In genomic region chr12:34792113-34792452, GRCm38 (mm10) we compare ENCODE assay signal across 12 mouse cellular contexts.
DNase-seq lines count a peak whose midpoint lies in the region; ATAC-seq and TF ChIP-seq lines count a peak whose summit lies in the region.
"Had no signal": no experiment of that assay in that cellular context is flagged by ENCODE, and none has a peak within 500 bp of the region (broad histone marks: within the 10 kb centered on the region; RNA-seq: fewer than 3 reads in every experiment).

No protein-coding gene starts in this region.

- H3K27ac ChIP-seq in heart, embryonic 16.5 days (ENCODE audit: low read length) = peak overlapping the region; percentile 30
- no peak overlapping the region for H3K27ac ChIP-seq in heart, adult 2 months
- peak overlapping the region; percentile 71 for H3K27ac ChIP-seq in stomach, embryonic 14.5 days (ENCODE audit: low read length)
- H3K27ac ChIP-seq in stomach, postnatal 0 days (replicated peaks) = no peak overlapping the region
- H3K27ac ChIP-seq: liver, embryonic 13.5 days; midbrain, embryonic 13.5 days had no signal

- H3K36me3 ChIP-seq in heart, embryonic 16.5 days (ENCODE audit: control insufficient read depth, insufficient read depth) = no peaks in the 10 kb centered on the region
- H3K36me3 ChIP-seq in heart, adult 2 months (ENCODE audit: control insufficient read depth, insufficient read depth, low read length) = peaks cover 5% of the 10 kb centered on the region
- no peaks in the 10 kb centered on the region for H3K36me3 ChIP-seq in stomach, embryonic 14.5 days (ENCODE audit: control insufficient read depth, insufficient read depth, low read length)
- H3K36me3 ChIP-seq in stomach, postnatal 0 days (ENCODE audit: control insufficient read depth, insufficient read depth, low read length) = no peaks in the 10 kb centered on the region
- H3K36me3 ChIP-seq: liver, embryonic 13.5 days; midbrain, embryonic 13.5 days had no signal

- no peak for TF ChIP-seq CTCF in heart, adult 2 months (IDR thresholded peaks at IDR 0.05)
- TF ChIP-seq CTCF in stomach, postnatal 0 days (IDR thresholded peaks at IDR 0.05; ENCODE audit: low read depth) = no peak

- TF ChIP-seq POLR2A in heart, adult 2 months (IDR thresholded peaks at IDR 0.05; ENCODE audit: insufficient read depth, low read depth, low read length) = no peak

- no peaks in the 10 kb centered on the region for H3K9me3 ChIP-seq in heart, embryonic 16.5 days (replicated peaks; ENCODE audit: control insufficient read depth, low read length)
- H3K9me3 ChIP-seq in stomach, embryonic 14.5 days (ENCODE audit: control insufficient read depth, low read depth, low read length) = no peaks in the 10 kb centered on the region
- H3K9me3 ChIP-seq in stomach, postnatal 0 days (ENCODE audit: control insufficient read depth, low read length) = no peaks in the 10 kb centered on the region
- H3K9me3 ChIP-seq: liver, embryonic 13.5 days; midbrain, embryonic 13.5 days had no signal

- H3K4me1 ChIP-seq in heart, embryonic 16.5 days (ENCODE audit: control insufficient read depth, insufficient read depth, low read length) = peaks cover 13% of the 10 kb centered on the region
- no peaks in the 10 kb centered on the region; the same call in none of the 2 replicates for H3K4me1 ChIP-seq in heart, adult 2 months (ENCODE audit: control insufficient read depth, insufficient read depth, low read length)
- H3K4me1 ChIP-seq in stomach, embryonic 14.5 days (ENCODE audit: control insufficient read depth, insufficient read depth, low read length) = peaks cover 9% of the 10 kb centered on the region; the same call in 1 of the 2 replicates
- no peaks in the 10 kb centered on the region for H3K4me1 ChIP-seq in stomach, postnatal 0 days (replicated peaks; ENCODE audit: control insufficient read depth, insufficient read depth)

- H3K4me2 ChIP-seq in heart, embryonic 16.5 days (ENCODE audit: low read depth, low read length) = peak overlapping the region; percentile 45
- H3K4me2 ChIP-seq in stomach, embryonic 14.5 days (replicated peaks; ENCODE audit: low read depth, low read length) = no peak overlapping the region
- H3K4me2 ChIP-seq in stomach, postnatal 0 days (replicated peaks; ENCODE audit: low read depth) = no peak overlapping the region
- H3K4me2 ChIP-seq: liver, embryonic 13.5 days; midbrain, embryonic 13.5 days had no signal

- TF ChIP-seq EP300 in heart, adult 2 months (IDR thresholded peaks at IDR 0.05; ENCODE audit: insufficient read depth, low read depth, low read length) = no peak
- no peak for TF ChIP-seq EP300 in stomach, postnatal 0 days (optimal IDR thresholded peaks at IDR 0.05)

- no peaks in the 10 kb centered on the region for H3K27me3 ChIP-seq in heart, embryonic 16.5 days (ENCODE audit: control insufficient read depth, insufficient read depth, low read length)
- no peaks in the 10 kb centered on the region for H3K27me3 ChIP-seq in heart, adult 2 months (ENCODE audit: control insufficient read depth, insufficient read depth, low read length)
- H3K27me3 ChIP-seq in stomach, embryonic 14.5 days (ENCODE audit: control insufficient read depth, insufficient read depth, low read length) = no peaks in the 10 kb centered on the region
- no peaks in the 10 kb centered on the region for H3K27me3 ChIP-seq in stomach, postnatal 0 days (ENCODE audit: control insufficient read depth, insufficient read depth, low read length)
- H3K27me3 ChIP-seq: CH12.LX; liver, embryonic 13.5 days; midbrain, embryonic 13.5 days had no signal

- no peaks in the 10 kb centered on the region for H3K79me2 ChIP-seq in heart, adult 2 months (replicated peaks; ENCODE audit: control insufficient read depth, insufficient read depth, low read length)

- ATAC-seq in heart, embryonic 16.5 days (replicated peaks; ENCODE audit: extremely low read depth, insufficient read depth, low FRiP score) = no peak
- ATAC-seq in stomach, embryonic 14.5 days (ENCODE audit: insufficient number of reproducible peaks, insufficient read depth, low FRiP score, low read depth) = no peak
- ATAC-seq in stomach, postnatal 0 days (ENCODE audit: low FRiP score, low TSS enrichment) = no peak
- no peak for ATAC-seq in megakaryocyte, adult 5-6 weeks (ENCODE audit: poor library complexity, severe bottlenecking)
- ATAC-seq: midbrain, embryonic 13.5 days had no signal

- DNase-seq in heart, adult 2 months = no peak
- DNase-seq in stomach, postnatal 0 days (ENCODE audit: low spot score) = no peak
- DNase-seq in hindlimb bud, embryonic 11.5 days (ENCODE audit: extremely low spot score, low read depth, low spot score) = peak; percentile 66
- DNase-seq in urinary bladder, postnatal 10 days (ENCODE audit: low spot score) = no peak
- DNase-seq in kidney, postnatal 25 days = no peak
- DNase-seq: liver, embryonic 13.5 days; thymus, adult 18-20 months had no signal

- intact Hi-C loops in heart, adult 2 months (cut with DNase I) = no loop called here

- H3K9ac ChIP-seq in heart, embryonic 16.5 days (ENCODE audit: low read length) = no peak overlapping the region
- H3K9ac ChIP-seq in heart, adult 2 months (ENCODE audit: low read depth, low read length) = no peak overlapping the region
- H3K9ac ChIP-seq in stomach, embryonic 14.5 days (replicated peaks; ENCODE audit: low read depth, low read length) = no peak overlapping the region
- no peak overlapping the region for H3K9ac ChIP-seq in stomach, postnatal 0 days (ENCODE audit: low read length)
- H3K9ac ChIP-seq: liver, embryonic 13.5 days; midbrain, embryonic 13.5 days had no signal

- 23% methylated on average over 3 of the region's 3 CpGs for WGBS in heart, embryonic 16.5 days
- 37% methylated on average over 3 of the region's 3 CpGs for WGBS in heart, adult 2 months
- WGBS in stomach, embryonic 14.5 days = 24% methylated on average over 3 of the region's 3 CpGs
- WGBS in stomach, postnatal 0 days = 39% methylated on average over 3 of the region's 3 CpGs

- H3K4me3 ChIP-seq in heart, embryonic 16.5 days (ENCODE audit: low read length) = no peak overlapping the region; the same call in 1 of the 2 replicates
- no peak overlapping the region for H3K4me3 ChIP-seq in heart, adult 2 months
- H3K4me3 ChIP-seq in stomach, embryonic 14.5 days (ENCODE audit: low read depth, low read length) = no peak overlapping the region
- no peak overlapping the region for H3K4me3 ChIP-seq in stomach, postnatal 0 days (ENCODE audit: low read depth, low read length)
- H3K4me3 ChIP-seq: liver, embryonic 13.5 days; midbrain, embryonic 13.5 days had no signal

Comparison
In these comparisons a context has a peak if more than half of its experiments do, and no peak if none do; other contexts are left out.
1. H3K27ac ChIP-seq: peak in heart, embryonic 16.5 days (single experiment) and stomach, embryonic 14.5 days (single experiment); none in heart, adult 2 months (single experiment) and stomach, postnatal 0 days (single experiment).